Mouse (Mus musculus) heart, embryonic 15.5 days (tissue): Measurements from ENCODE around the gene Pafah2. TPM values are rescaled to one million over a fixed set of nuclear protein-coding genes. Genes with fewer than 3 reads are reported as not detected.

ENCODE experiments used
- ATAC-seq: fragments of 200-750 bp; cut with Nextera tagmentation; replicated peaks from 2 replicates; pipeline ENCODE4 v1.8.0; 2017; ENCODE audit warnings: low read depth, moderate TSS enrichment; ENCODE audit not compliant: insufficient number of reproducible peaks, insufficient read depth, low FRiP score
- H3K27ac ChIP-seq: fragments of 300-500 bp; sonication (generic); 2 replicates; pipeline ENCODE4 v1.5.1; 2015; ENCODE audit warnings: mild to moderate bottlenecking, inconsistent platforms
- H3K27me3 ChIP-seq: fragments of 300-500 bp; sonication (generic); 2 replicates; pipeline ENCODE4 v1.6.1; 2015; ENCODE audit warnings: inconsistent platforms
- H3K36me3 ChIP-seq: fragments of 300-500 bp; sonication (generic); 2 replicates; pipeline ENCODE4 v1.6.1; 2015; ENCODE audit warnings: mild to moderate bottlenecking, inconsistent platforms
- H3K4me1 ChIP-seq: fragments of 300-500 bp; sonication (generic); replicated peaks from 2 replicates; pipeline ENCODE4 v1.6.1; 2015; ENCODE audit warnings: inconsistent platforms
- H3K4me2 ChIP-seq: fragments of 300-500 bp; sonication (generic); 2 replicates; pipeline ENCODE4 v1.6.1; 2015; ENCODE audit warnings: inconsistent platforms, mild to moderate bottlenecking, moderate library complexity
- H3K4me3 ChIP-seq: fragments of 300-500 bp; sonication (generic); 2 replicates; pipeline ENCODE4 v1.5.1; 2015; ENCODE audit warnings: mild to moderate bottlenecking, inconsistent platforms
- H3K9ac ChIP-seq: fragments of 300-500 bp; sonication (generic); 2 replicates; pipeline ENCODE4 v1.6.1; 2015; ENCODE audit warnings: mild to moderate bottlenecking, inconsistent platforms
- H3K9me3 ChIP-seq: fragments of 300-500 bp; sonication (generic); replicated peaks from 2 replicates; pipeline ENCODE4 v1.6.1; 2016; ENCODE audit warnings: inconsistent platforms
- WGBS: fragments of 180-500 bp; shearing (Covaris S2); methylation state at CpG from one replicate; pipeline ENCODE4 v1.1.7; 2015; ENCODE audit warnings: mixed read lengths; 5-methylcytosine and 5-hydroxymethylcytosine counted together
- polyA plus RNA-seq: library from polyadenylated mRNA; unstranded; fragments of >200 nt; fragmentation: Nextera tagmentation; extraction: Ambion mirVana; gene quantifications from 2 replicates; pipeline ENCODE4 v1.2.1, GENCODE M21; 2015

Gene Pafah2
- polyA plus RNA-seq, 1 experiment from 2014 or later, result 10.6 TPM

DNA sequence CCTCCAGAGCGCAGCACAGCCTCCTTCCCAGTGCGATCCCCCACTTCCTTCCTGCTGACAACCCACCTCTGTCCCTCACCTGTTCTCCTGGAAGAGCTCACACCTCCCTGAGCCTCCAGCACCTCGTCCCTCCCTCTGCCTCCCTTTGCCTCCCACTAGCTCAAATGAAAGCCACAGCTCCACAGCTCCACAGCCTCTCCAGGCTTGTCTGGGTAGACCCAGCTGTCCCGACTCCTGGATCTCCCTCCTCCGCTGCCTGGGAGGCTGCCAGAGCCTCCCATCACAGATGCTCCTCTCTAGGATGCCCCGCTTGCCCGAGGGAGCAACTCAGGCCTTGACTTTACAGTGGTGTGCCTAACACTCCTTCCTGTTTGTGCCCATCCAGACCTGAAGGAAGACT, 29.0 kb downstream of the Pafah2 start:
- Histone ChIP-seq H3K27ac (no peak overlapping the region), H3K9me3 (no peaks in the 10 kb centered on the region), H3K4me2 (no peak overlapping the region), H3K4me3 (no peak overlapping the region), H3K9ac (no peak overlapping the region), H3K4me1 (no peaks in the 10 kb centered on the region), H3K27me3 (0 out of 2 replicates have a peak, but pooled peaks cover 2% of the 10 kb centered on the region), H3K36me3 (peaks cover 13% of the 10 kb centered on the region; the same call in 1 of the 2 replicates)
- ATAC-seq, result no peak
- 73% methylated on average over 7 of the region's 7 CpGs for WGBS

DNA sequence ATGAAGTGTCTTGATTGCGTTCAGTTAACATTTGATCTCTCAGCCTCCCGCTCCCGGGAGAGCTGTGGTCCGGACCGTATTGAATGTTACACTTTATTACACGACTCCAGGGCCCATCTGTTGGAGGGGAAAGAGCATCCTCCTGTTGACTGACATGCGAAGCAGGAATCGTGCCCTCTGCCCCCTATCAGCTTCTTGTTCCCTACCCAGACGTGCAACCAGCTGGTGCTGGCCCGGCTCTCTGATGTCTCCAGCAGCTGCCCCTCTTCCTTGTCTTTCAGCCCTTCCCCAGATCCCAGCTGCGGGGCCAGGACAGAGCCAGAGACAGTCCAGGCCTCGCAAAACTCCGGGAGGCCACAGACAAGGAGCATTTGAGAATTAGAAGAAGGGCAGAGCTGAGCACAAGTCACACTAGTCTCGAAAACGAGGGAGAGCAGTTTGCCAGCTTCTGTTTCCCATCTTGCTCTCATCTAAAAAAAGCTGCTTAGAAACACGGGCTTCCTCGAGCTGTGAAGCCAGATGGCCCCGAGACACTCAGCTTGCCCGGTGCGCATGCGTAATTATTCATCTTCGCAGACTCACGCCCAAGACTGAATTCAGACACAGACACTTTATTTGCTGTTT, 34.4 kb downstream of the Pafah2 start:
- Histone ChIP-seq H3K9me3 (no peaks in the 10 kb centered on the region), H3K27me3 (0 out of 2 replicates have a peak, but pooled peaks cover 2% of the 10 kb centered on the region), H3K9ac (no peak overlapping the region), H3K27ac (no peak overlapping the region), H3K4me2 (no peak overlapping the region), H3K4me1 (0 out of 2 replicates have a peak, but pooled peaks cover 3% of the 10 kb centered on the region), H3K4me3 (no peak overlapping the region), H3K36me3 (peaks cover 6% of the 10 kb centered on the region; the same call in 1 of the 2 replicates)
- 36% methylated on average over 23 of the region's 23 CpGs for WGBS
- ATAC-seq, result no peak

DNA sequence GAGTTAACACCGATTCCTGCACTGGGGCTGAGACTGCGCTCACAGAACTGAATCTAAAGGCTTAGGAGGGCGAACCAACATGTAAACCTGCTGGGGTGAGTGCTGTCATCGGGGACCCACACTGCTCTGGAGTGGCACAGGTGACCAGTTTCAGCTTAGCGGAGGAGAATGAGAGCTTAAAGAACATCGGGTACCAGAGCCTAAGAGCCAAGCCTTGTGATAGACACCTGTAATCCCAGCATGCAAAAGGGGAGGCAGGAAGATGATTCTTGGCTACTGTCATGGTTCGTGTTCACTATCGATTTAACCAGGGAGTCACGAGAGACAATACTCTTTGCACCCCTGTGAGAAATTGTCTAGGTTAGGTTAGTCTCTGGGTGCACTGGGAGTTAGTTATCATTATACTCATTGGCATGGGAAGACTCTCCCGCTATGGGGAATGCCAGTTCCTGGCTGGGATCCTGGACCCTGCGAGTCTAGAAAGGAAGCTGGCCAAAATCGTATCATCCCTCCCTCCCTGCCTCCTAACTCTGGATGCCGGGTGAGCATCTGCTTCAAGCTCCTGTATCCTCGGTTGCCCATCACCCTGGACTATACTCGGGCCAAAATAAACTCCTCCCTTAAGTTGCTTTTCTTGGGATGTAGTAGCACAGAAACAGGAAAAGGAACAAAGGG, 36.7 kb downstream of the Pafah2 start:
- H3K4me1 ChIP-seq, result 0 out of 2 replicates have a peak, but pooled peaks cover 3% of the 10 kb centered on the region
- no peak for ATAC-seq
- H3K9me3 ChIP-seq, result no peaks in the 10 kb centered on the region
- no peak overlapping the region for H3K9ac ChIP-seq
- 0 out of 2 replicates have a peak, but pooled peaks cover 2% of the 10 kb centered on the region for H3K27me3 ChIP-seq
- no peak overlapping the region for H3K4me2 ChIP-seq
- H3K4me3 ChIP-seq, result no peak overlapping the region
- 77% methylated on average over 15 of the region's 15 CpGs for WGBS
- H3K27ac ChIP-seq, result no peak overlapping the region
- H3K36me3 ChIP-seq, result no peaks in the 10 kb centered on the region

- no peaks in the 10 kb centered on the region for H3K9me3 ChIP-seq
- no peak overlapping the region for H3K27ac ChIP-seq
- 0 out of 2 replicates have a peak, but pooled peaks cover 5% of the 10 kb centered on the region for H3K4me1 ChIP-seq
- ATAC-seq, result no peak
- H3K9ac ChIP-seq, result no peak overlapping the region
- H3K27me3 ChIP-seq, result no peaks in the 10 kb centered on the region
- WGBS, result 49% methylated on average over 7 of the region's 7 CpGs
- no peak overlapping the region for H3K4me2 ChIP-seq
- no peaks in the 10 kb centered on the region for H3K36me3 ChIP-seq
- H3K4me3 ChIP-seq, result no peak overlapping the region
These were observed 40.1 kb downstream of the Pafah2 start for GRCm38 (mm10) chr4:134436185-134436584.

DNA sequence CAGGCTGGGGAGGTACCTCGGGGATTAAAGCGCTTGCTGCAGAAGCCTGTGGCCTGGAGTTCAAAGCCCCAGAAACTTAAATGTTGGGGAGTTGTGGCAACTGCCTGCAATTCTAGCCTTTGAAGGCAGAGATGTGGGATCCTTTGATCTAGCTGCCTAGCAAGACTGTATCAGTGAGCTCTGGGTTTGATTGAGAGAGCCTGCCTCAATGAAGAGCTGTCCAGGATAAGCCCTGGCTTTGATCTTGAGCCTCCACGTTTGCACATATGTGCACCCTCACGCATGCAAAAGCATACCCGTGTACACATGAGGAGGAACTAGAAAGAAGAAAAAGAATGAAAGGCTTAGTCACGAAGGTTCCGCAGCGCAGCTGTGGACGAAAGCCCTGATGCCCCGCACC, 40.5 kb downstream of the Pafah2 start:
- 0 out of 2 replicates have a peak, but pooled peaks cover 5% of the 10 kb centered on the region for H3K4me1 ChIP-seq
- H3K4me3 ChIP-seq, result no peak overlapping the region
- H3K36me3 ChIP-seq, result no peaks in the 10 kb centered on the region
- no peaks in the 10 kb centered on the region for H3K9me3 ChIP-seq
- no peak overlapping the region for H3K9ac ChIP-seq
- 65% methylated on average over 10 of the region's 10 CpGs for WGBS
- ATAC-seq, result no peak
- no peaks in the 10 kb centered on the region for H3K27me3 ChIP-seq
- no peak overlapping the region for H3K4me2 ChIP-seq
- no peak overlapping the region for H3K27ac ChIP-seq

DNA sequence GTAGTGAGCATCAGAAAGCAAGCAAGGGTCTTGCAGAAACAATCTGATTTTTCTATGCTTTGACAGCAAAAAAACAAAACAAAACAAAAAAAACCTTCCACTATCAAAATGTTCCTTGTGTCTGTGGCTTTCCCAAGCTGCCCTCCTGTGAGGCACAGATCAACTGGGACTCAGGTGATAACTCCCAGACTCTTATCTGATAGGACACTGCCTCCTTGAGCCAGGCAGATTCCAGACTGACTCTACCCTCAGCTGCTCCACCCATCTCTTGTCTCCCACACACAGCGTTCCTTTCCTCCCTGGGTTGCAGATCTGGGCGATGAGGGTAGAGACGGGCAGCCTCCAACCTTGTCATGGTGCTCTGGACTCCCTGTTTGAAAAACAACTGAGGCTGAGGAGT, 43.0 kb downstream of the Pafah2 start:
- Histone ChIP-seq H3K4me1 (0 out of 2 replicates have a peak, but pooled peaks cover 5% of the 10 kb centered on the region), H3K27ac (no peak overlapping the region), H3K4me3 (no peak overlapping the region), H3K36me3 (no peaks in the 10 kb centered on the region), H3K9me3 (no peaks in the 10 kb centered on the region), H3K4me2 (no peak overlapping the region), H3K9ac (no peak overlapping the region), H3K27me3 (no peaks in the 10 kb centered on the region)
- ATAC-seq, result no peak
- WGBS, result 40% methylated on average over 3 of the region's 3 CpGs

DNA sequence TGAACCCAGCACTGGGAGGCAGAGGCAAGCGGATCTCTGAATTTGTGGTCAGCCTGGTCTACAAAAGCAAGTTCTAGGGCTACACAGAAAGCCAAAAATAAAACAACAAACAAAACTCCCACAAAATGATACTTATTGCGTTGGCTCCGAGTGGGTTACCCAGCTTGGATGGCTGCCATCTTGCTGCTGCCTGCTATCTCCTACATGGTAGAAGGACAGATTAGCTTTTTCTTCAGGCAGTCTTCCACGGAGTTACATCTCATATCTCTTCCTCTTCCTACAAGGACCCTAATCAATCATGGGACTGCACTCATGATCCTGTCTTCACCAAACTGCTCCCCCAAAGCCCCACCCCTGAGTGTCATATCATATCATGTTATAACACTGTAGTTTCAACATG, 43.8 kb downstream of the Pafah2 start:
- no peak overlapping the region for H3K4me2 ChIP-seq
- no peak overlapping the region for H3K27ac ChIP-seq
- H3K36me3 ChIP-seq, result no peaks in the 10 kb centered on the region
- no peaks in the 10 kb centered on the region for H3K27me3 ChIP-seq
- no peaks in the 10 kb centered on the region for H3K9me3 ChIP-seq
- H3K4me1 ChIP-seq, result 0 out of 2 replicates have a peak, but pooled peaks cover 5% of the 10 kb centered on the region
- 54% methylated on average over 4 of the region's 4 CpGs for WGBS
- ATAC-seq, result no peak
- no peak overlapping the region for H3K4me3 ChIP-seq
- no peak overlapping the region for H3K9ac ChIP-seq

DNA sequence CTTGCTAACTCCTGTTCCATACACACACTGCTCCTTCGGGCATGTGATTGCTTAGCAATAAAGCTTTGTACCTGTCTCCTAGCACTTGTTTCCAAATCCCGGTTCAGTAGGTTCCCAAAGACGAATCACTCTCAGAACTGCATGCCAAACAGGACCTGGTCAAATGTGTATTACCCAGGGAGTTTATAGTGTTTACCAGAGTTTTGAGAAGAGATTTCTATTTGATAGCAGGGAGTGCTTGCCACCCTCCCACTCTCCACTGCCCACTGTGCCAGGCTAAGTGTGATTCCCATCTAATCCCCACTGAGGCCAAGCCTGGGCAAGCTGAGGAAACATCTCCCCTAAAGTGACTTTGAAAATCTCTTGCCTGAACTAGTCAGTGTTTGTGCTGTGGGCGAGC, 46.1 kb downstream of the Pafah2 start:
- H3K4me3 ChIP-seq, result no peak overlapping the region
- H3K27ac ChIP-seq, result no peak overlapping the region
- no peaks in the 10 kb centered on the region for H3K9me3 ChIP-seq
- H3K9ac ChIP-seq, result no peak overlapping the region
- H3K36me3 ChIP-seq, result no peaks in the 10 kb centered on the region
- ATAC-seq, result no peak
- peaks cover 15% of the 10 kb centered on the region; the same call in 1 of the 2 replicates for H3K4me1 ChIP-seq
- no peak overlapping the region for H3K4me2 ChIP-seq
- no peaks in the 10 kb centered on the region for H3K27me3 ChIP-seq
- 85% methylated on average over 4 of the region's 4 CpGs for WGBS

DNA sequence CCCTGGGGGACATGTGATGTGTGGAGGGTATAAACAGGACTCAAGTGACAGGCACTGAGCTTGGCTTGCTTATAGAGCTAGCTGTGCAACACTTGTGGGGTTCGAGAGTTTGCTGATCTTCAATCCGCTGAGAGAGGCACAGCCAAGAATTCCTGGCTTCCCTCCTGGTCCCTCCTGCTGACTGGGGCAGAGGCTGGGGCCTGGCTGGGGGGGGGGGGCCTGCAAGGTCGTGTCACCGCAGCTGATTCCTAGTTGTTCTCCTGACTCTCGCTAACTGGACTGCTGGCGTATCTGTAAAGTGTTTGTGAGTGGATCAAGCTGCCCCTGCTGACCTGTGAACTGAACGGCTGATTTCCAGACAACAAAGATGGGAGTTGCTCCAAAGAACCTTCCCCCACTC, 47.5 kb downstream of the Pafah2 start:
- Histone ChIP-seq H3K4me2 (no peak overlapping the region), H3K9ac (no peak overlapping the region), H3K9me3 (no peaks in the 10 kb centered on the region), H3K27ac (no peak overlapping the region), H3K4me1 (peaks cover 15% of the 10 kb centered on the region; the same call in 1 of the 2 replicates), H3K4me3 (no peak overlapping the region), H3K36me3 (no peaks in the 10 kb centered on the region), H3K27me3 (peaks cover 3% of the 10 kb centered on the region; the same call in 1 of the 2 replicates)
- no peak for ATAC-seq
- WGBS, result 28% methylated on average over 7 of the region's 7 CpGs

DNA sequence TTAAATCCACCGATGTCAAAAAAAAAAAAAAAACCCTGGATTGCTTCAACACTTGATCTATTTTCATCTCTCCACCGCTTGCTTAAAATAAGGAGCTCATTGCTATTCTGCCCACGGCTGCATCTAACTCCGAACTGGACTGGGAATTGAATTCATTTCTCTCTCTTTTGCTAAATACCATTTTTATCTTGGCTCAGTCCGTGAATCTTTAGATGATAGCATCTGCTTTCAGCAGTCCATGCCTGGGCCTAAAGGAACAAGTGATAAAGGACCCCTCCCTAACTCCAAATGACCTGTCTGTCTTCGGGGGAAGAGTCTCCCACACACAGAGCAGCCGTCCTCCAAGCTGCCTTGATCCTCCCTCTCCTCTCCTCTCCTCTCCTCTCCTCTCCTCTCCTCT, 48.8 kb downstream of the Pafah2 start:
- Histone ChIP-seq H3K4me1 (peaks cover 12% of the 10 kb centered on the region; the same call in 1 of the 2 replicates), H3K4me2 (no peak overlapping the region), H3K4me3 (no peak overlapping the region), H3K9me3 (no peaks in the 10 kb centered on the region), H3K27me3 (peaks cover 10% of the 10 kb centered on the region; the same call in 1 of the 2 replicates), H3K9ac (no peak overlapping the region), H3K27ac (no peak overlapping the region), H3K36me3 (no peaks in the 10 kb centered on the region)
- 36% methylated on average over 7 of the region's 7 CpGs for WGBS
- no peak for ATAC-seq

GRCm38 (mm10) chr4:134445489-134445888, 49.4 kb downstream of the Pafah2 start:
- WGBS, result 31% methylated on average over 1 of the region's 1 CpGs
- H3K36me3 ChIP-seq, result no peaks in the 10 kb centered on the region
- no peak overlapping the region for H3K9ac ChIP-seq
- no peaks in the 10 kb centered on the region for H3K9me3 ChIP-seq
- no peak overlapping the region for H3K4me2 ChIP-seq
- no peak overlapping the region for H3K4me3 ChIP-seq
- ATAC-seq, result no peak
- peaks cover 10% of the 10 kb centered on the region; the same call in 1 of the 2 replicates for H3K27me3 ChIP-seq
- peaks cover 12% of the 10 kb centered on the region for H3K4me1 ChIP-seq
- H3K27ac ChIP-seq, result no peak overlapping the region
